Mouse (Mus musculus) kidney, adult 18-20 months (tissue): ENCODE results near the gene Il1a.

Experiments
- DNase-seq: peaks from one replicate; pipeline ENCODE4 v3.0.0; 2021

Il1a gene

GRCm38 (mm10) chr2:129261151-129261794 lies 48.5 kb downstream of the Il1a start:
- no peak for DNase-seq

- no peak for DNase-seq
Observed at GRCm38 (mm10) chr2:129260646-129261045, 49.1 kb downstream of the Il1a start.

- peak; percentile 56 for DNase-seq
Observed at GRCm38 (mm10) chr2:129258475-129259211, 51.1 kb downstream of the Il1a start.

GRCm38 (mm10) chr2:129258056-129258455 lies 51.7 kb downstream of the Il1a start:
- no peak for DNase-seq

- DNase-seq, result no peak
Observed at GRCm38 (mm10) chr2:129256006-129256405, 53.8 kb downstream of the Il1a start.

GRCm38 (mm10) chr2:129254076-129254475 lies 55.7 kb downstream of the Il1a start:
- no peak for DNase-seq

- no peak for DNase-seq
Observed at GRCm38 (mm10) chr2:129253631-129253970, 56.2 kb downstream of the Il1a start.

- no peak for DNase-seq
Observed at GRCm38 (mm10) chr2:129252836-129253630, 56.7 kb downstream of the Il1a start.
